Comparison of ENCODE assay signal across 32 mouse cellular contexts in the genomic region with DNA sequence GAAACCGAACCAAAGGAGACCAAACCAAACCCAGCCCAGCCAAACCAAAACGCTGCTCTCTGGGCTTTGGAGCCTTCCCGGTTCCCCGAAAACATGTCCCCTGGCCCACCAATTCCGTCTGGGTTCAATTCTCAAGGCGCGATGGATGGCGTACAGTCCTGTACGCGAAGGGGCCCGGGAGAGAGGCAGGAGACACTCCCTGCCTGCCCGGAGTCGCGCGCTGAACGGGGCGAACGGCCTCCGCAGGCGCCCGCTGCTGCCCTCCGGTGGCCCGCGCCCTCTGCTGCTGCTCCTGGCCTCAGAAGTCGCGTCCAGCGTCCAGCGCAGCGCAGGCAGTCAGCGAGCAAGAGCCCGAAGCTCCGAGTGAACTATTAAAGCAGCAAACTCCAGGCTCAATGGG. TPM values are rescaled to one million over a fixed set of nuclear protein-coding genes. Genes with fewer than 3 reads are reported as not detected.
"Had no signal": no experiment of that assay in that cellular context is flagged by ENCODE, and none has a peak within 500 bp of the region (broad histone marks: within the 10 kb centered on the region; RNA-seq: fewer than 3 reads in every experiment).

Gene Gm13290, plus strand, starts transcription at position 301 of the 400 bp plus-strand sequence.

RNA-seq across cellular contexts. Expression of gene Gm13290, which starts in this region (rescaled TPM):
- total RNA-seq: heart, postnatal 10 days; heart, postnatal 14 days; heart, postnatal 25 days; heart, postnatal 36 days; heart, postnatal 4 days; hematopoietic stem cell, adult 5-6 weeks; hindbrain, postnatal 0 days; layer of hippocampus, adult 18-20 months; layer of hippocampus, adult 2 months; layer of hippocampus, adult 8-10 months; layer of hippocampus, postnatal 10 days; layer of hippocampus, postnatal 14 days; layer of hippocampus, postnatal 25 days; layer of hippocampus, postnatal 36 days; left cerebral cortex, adult 18-20 months; left cerebral cortex, adult 2 months had no signal
- polyA plus RNA-seq: heart, embryonic 10.5 days; heart, embryonic 11.5 days; heart, embryonic 13.5 days; heart, embryonic 14.5 days; hindbrain, embryonic 11.5 days; hindbrain, embryonic 12.5 days; hindbrain, embryonic 13.5 days; hindbrain, embryonic 14.5 days; hindbrain, embryonic 15.5 days; hindbrain, embryonic 16.5 days; hindbrain, postnatal 0 days; inflammation-experienced regulatory T-cells, adult 6 months; intestine, embryonic 14.5 days; intestine, embryonic 15.5 days; kidney, adult 2 months; kidney, embryonic 16.5 days; large intestine, adult 2 months had no signal
